Mouse (Mus musculus) ES-Bruce4 (cell line): Measurements from ENCODE around the gene Ak1.

Source experiments
- CTCF ChIP-seq: IDR thresholded peaks from one replicate; pipeline ENCODE4 v1.8.1; 2011; ENCODE audit warnings: low read depth, low read length
- EP300 ChIP-seq: IDR thresholded peaks from 2 replicates; pipeline ENCODE4 v1.6.1; 2011; ENCODE audit warnings: low read depth, low read length; ENCODE audit not compliant: insufficient read depth

DNA sequence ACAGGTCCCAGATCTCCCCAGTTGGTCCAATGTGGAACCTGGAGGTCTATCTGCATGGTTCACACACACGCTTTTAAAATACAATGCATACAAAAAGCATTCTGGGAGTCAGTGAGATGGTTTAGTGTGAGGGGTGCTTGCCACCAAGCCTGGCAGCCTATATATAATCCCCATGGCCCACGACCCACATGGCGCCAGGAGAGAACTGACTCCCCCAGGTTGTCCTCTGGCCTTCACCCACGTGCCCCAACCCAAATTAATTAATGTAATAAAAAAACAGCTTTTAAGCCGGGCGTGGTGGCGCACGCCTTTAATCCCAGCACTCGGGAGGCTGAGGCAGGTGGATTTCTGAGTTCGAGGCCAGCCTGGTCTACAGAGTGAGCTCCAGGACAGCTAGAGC is 62.1 kb downstream of the Ak1 start:
- no peak for TF ChIP-seq EP300
- no peak for TF ChIP-seq CTCF
